Mouse (Mus musculus) kidney, adult 2 months (tissue): Measurements from ENCODE around the gene Lrrc42. TPM values are rescaled to one million over a fixed set of nuclear protein-coding genes. Genes with fewer than 3 reads are reported as not detected.

Experiments used
- DNase-seq: peaks from one replicate; pipeline ENCODE4 v3.0.0; 2021
- H3K27ac ChIP-seq: fragments of 200-500 bp; 2 replicates; pipeline ENCODE4 v1.5.1; 2012; ENCODE audit warnings: low read depth, low read length, control low read depth, inconsistent platforms; ENCODE audit not compliant: insufficient read depth
- H3K27me3 ChIP-seq: fragments of 200-500 bp; replicated peaks from 2 replicates; pipeline ENCODE4 v1.6.1; 2012; ENCODE audit warnings: mild to moderate bottlenecking, moderate library complexity, low read length, inconsistent platforms; ENCODE audit not compliant: control insufficient read depth, insufficient read depth
- H3K36me3 ChIP-seq: fragments of 200-500 bp; 2 replicates; pipeline ENCODE4 v1.6.1; 2012; ENCODE audit warnings: mild to moderate bottlenecking, moderate library complexity, low read length, inconsistent platforms; ENCODE audit not compliant: control insufficient read depth, insufficient read depth
- H3K4me1 ChIP-seq: fragments of 200-500 bp; 2 replicates; pipeline ENCODE4 v1.6.1; 2011; ENCODE audit warnings: low read length; ENCODE audit not compliant: control insufficient read depth, insufficient read depth
- H3K4me3 ChIP-seq: fragments of 200-500 bp; 2 replicates; pipeline ENCODE4 v1.5.1; 2011; ENCODE audit warnings: mild to moderate bottlenecking, low read depth, low read length, control low read depth; ENCODE audit not compliant: insufficient read depth
- CTCF ChIP-seq: fragments of 200-500 bp; conservative IDR thresholded peaks from 2 replicates; pipeline ENCODE4 v1.5.1; 2011; ENCODE audit warnings: low read depth, mild to moderate bottlenecking, control low read depth, low read length, moderate library complexity, mixed read lengths; ENCODE audit not compliant: insufficient read depth, insufficient read length
- POLR2A ChIP-seq: fragments of 200-500 bp; IDR thresholded peaks from one replicate; pipeline ENCODE4 v1.6.1; 2011; ENCODE audit warnings: low read depth, low read length, control low read depth
- WGBS: fragments of 180-500 bp; shearing (Covaris S2); methylation state at CpG from one replicate; pipeline ENCODE4 v1.1.7; 2018; 5-methylcytosine and 5-hydroxymethylcytosine counted together
- polyA plus RNA-seq: library from polyadenylated mRNA; depleted of rRNA; stranded (reverse); fragments of >200 nt; gene quantifications from 2 replicates; pipeline ENCODE4 v1.2.3, GENCODE M21; 2012; rRNA removed

Lrrc42 gene
- polyA plus RNA-seq, 1 experiment = 11.7 TPM

DNA sequence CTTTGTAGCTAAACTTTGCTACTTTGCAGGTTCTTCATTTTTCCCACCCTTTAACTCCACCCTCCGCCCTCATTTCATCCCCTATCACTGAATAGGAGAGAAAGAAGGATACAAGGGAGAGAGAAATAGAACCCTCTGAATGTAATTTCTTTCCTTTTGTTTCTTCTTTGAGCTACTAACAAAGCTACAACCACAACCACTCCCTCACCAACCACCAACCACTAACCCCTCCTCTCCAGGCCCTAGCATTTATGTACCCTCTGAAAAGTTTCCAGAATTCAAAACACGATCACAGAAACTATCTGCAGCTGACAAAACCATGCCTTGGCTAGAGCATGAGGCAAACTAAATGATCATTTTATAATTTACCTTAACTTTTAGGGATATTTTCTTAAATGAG lies 56.9 kb downstream of the Lrrc42 start:
- Histone ChIP-seq H3K4me3 (no peak overlapping the region), H3K27me3 (no peaks in the 10 kb centered on the region), H3K27ac (no peak overlapping the region), H3K4me1 (no peaks in the 10 kb centered on the region), H3K36me3 (peaks cover 7% of the 10 kb centered on the region)
- TF ChIP-seq CTCF (no peak), POLR2A (no peak)
- 91% methylated on average over 2 of the region's 2 CpGs for WGBS
- no peak for DNase-seq

- Histone ChIP-seq H3K36me3 (peaks cover 14% of the 10 kb centered on the region), H3K4me3 (no peak overlapping the region), H3K27me3 (no peaks in the 10 kb centered on the region), H3K27ac (no peak overlapping the region), H3K4me1 (no peaks in the 10 kb centered on the region)
- no peak for DNase-seq
- 92% methylated on average over 3 of the region's 3 CpGs for WGBS
- TF ChIP-seq CTCF (no peak), POLR2A (no peak)
These were observed 59.5 kb downstream of the Lrrc42 start for GRCm38 (mm10) chr4:107193841-107194240.

- Histone ChIP-seq H3K27ac (no peak overlapping the region), H3K27me3 (no peaks in the 10 kb centered on the region), H3K36me3 (peaks cover 6% of the 10 kb centered on the region), H3K4me1 (peaks cover 5% of the 10 kb centered on the region; the same call in 1 of the 2 replicates), H3K4me3 (no peak overlapping the region)
- WGBS = 39% methylated on average over 3 of the region's 3 CpGs
- no peak for DNase-seq
- no peak for TF ChIP-seq POLR2A
- no peak for TF ChIP-seq CTCF
These were observed 67.6 kb downstream of the Lrrc42 start for GRCm38 (mm10) chr4:107185703-107186102.

Other genes with a start within 250 kb of the Lrrc42 start
- 111 and 118 TPM in 2 replicates for gene Mrpl37, start 186.7 kb downstream of the Lrrc42 start, polyA plus RNA-seq
- 19.0 and 21.7 TPM in 2 replicates for gene Cyb5rl, start 186.5 kb downstream of the Lrrc42 start, polyA plus RNA-seq
- gene Cdcp2, start 156.6 kb downstream of the Lrrc42 start, polyA plus RNA-seq = 0.05 TPM in 1 of 2 replicates, not detected in the other
- 447 and 474 TPM in 2 replicates for gene Tmem59, start 75.1 kb downstream of the Lrrc42 start, polyA plus RNA-seq
- gene Tceanc2, start 74.4 kb downstream of the Lrrc42 start, polyA plus RNA-seq = 8.9 and 10.0 TPM in 2 replicates
- gene Ldlrad1, start 44.4 kb downstream of the Lrrc42 start, polyA plus RNA-seq = not detected in 2 replicates
- gene Hspb11, start 61 bp upstream of the Lrrc42 start, polyA plus RNA-seq = 4.2 and 7.1 TPM in 2 replicates
- gene Dio1, start 53.6 kb upstream of the Lrrc42 start, polyA plus RNA-seq = 70.0 and 72.9 TPM in 2 replicates
- 55.7 and 67.6 TPM in 2 replicates for gene Yipf1, start 60.8 kb upstream of the Lrrc42 start, polyA plus RNA-seq
- 11.3 and 16.1 TPM in 2 replicates for gene Ndc1, start 114.3 kb upstream of the Lrrc42 start, polyA plus RNA-seq
- 15.2 and 19.7 TPM in 2 replicates for gene Glis1, start 181.1 kb upstream of the Lrrc42 start, polyA plus RNA-seq